Mouse (Mus musculus): ENCODE measurements around the gene Defb3. TPM values are rescaled to one million over a fixed set of nuclear protein-coding genes. Genes with fewer than 3 reads are reported as not detected.
"Not testable (repeated sequence)": the region's sequence is repeated elsewhere in the genome, so short reads cannot be mapped to it uniquely, and the experiment has no call there.

Gene Defb3
- polyA plus RNA-seq (2014; fragmentation: Nextera tagmentation; extraction: Ambion mirVana), result not detected in 2 replicates

DNA sequence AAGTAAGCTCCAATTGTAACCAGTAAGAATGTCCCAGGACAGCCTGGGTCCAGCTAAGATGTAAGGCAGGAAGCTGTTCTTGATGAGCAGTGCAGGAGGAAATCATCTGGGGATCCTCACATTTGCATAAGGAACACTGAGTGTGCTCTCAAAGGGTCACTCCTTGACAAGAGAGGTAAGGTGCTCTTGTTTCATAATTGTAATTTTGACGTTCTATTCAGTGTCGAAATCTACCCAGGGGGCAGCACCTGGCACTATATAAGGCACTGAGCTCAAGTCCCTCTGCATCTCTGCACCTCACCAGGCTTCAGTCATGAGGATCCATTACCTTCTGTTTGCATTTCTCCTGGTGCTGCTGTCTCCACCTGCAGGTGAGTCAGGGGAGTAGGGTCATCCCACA, at the start of gene Defb3:
Gene Defb3, plus strand, starts transcription at position 301 of the 400 bp plus-strand sequence.
- not testable (repeated sequence) for H3K27ac ChIP-seq (ENCODE audit: low read depth, low read length); H3K4me2 ChIP-seq (ENCODE audit: low read depth); H3K36me3 ChIP-seq (ENCODE audit: control insufficient read depth, insufficient read depth, low read length); H3K9ac ChIP-seq (ENCODE audit: low read length); H3K4me3 ChIP-seq (ENCODE audit: low read depth, low read length); H3K9me3 ChIP-seq (ENCODE audit: control insufficient read depth, low read length); DNase-seq (ENCODE audit: low spot score); ATAC-seq (ENCODE audit: insufficient read depth, low FRiP score, low TSS enrichment); H3K27me3 ChIP-seq (ENCODE audit: control insufficient read depth, insufficient read depth, low read length); H3K4me1 ChIP-seq (ENCODE audit: control insufficient read depth, insufficient read depth, low read length)
- 60% methylated on average over 2 of the region's 2 CpGs for WGBS

DNA sequence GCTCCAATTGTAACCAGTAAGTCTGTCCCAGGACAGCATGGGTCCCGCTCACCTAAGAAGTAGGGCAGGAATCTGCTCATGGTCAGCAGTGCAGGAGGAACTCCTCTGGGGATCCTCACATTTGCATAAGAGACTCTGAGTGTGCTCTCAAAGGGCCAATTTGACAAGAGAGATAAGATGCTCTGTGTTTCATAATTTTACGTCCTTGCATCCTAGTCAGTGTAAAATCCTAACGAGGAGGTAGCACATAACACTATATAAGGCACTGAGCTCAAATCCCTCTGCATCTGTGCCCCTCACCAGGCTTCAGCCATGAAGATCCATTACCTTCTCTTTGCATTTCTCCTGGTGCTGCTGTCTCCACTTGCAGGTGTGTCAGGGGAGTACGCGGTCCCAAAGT, 45.9 kb upstream of the Defb3 start, which contains the start of gene Defb5:
Gene Defb5, plus strand, starts transcription at position 301 of the 400 bp plus-strand sequence.
- no peaks in the 10 kb centered on the region for H3K4me1 ChIP-seq (ENCODE audit: control insufficient read depth, insufficient read depth, low read length)
- H3K9ac ChIP-seq (ENCODE audit: low read length), result no peak within 1 kb of the TSS
- H3K36me3 ChIP-seq (ENCODE audit: control insufficient read depth, insufficient read depth, low read length), result no peaks in the 10 kb centered on the region
- H3K27ac ChIP-seq (ENCODE audit: low read depth, low read length), result no peak within 1 kb of the TSS
- 86% methylated on average over 5 of the region's 5 CpGs for WGBS
- no peak within 1 kb of the TSS for H3K4me2 ChIP-seq (ENCODE audit: low read depth)
- 0 out of 2 replicates have a peak, but pooled peaks cover 1% of the 10 kb centered on the region for H3K9me3 ChIP-seq (ENCODE audit: control insufficient read depth, low read length)
- no peaks in the 10 kb centered on the region for H3K27me3 ChIP-seq (ENCODE audit: control insufficient read depth, insufficient read depth, low read length)
- no peak within 1 kb of the TSS for H3K4me3 ChIP-seq (ENCODE audit: low read depth, low read length)
- ATAC-seq (ENCODE audit: insufficient read depth, low FRiP score, low TSS enrichment) (no peak), DNase-seq (ENCODE audit: low spot score) (no peak)

DNA sequence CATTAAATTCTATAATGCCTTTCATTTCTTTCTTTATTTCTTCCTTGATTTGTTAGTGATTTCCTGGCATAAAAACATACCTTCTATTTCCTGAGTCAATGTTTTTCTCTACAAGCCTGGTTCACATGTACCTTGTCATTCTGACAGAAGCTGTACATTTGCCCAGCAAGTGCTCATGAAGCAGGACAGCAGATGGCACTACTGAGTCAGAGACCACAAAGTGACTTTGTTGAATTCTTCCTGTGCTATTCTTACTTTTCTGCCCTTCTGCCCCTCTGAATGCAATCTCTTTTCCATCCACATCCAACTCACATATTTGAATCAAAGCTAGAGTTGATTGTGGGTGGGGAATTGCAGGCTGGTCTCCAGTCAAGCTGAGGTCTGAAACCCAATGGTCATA, 35.0 kb upstream of the Defb3 start:
- no peaks in the 10 kb centered on the region for H3K27me3 ChIP-seq (ENCODE audit: control insufficient read depth, insufficient read depth, low read length)
- H3K36me3 ChIP-seq (ENCODE audit: control insufficient read depth, insufficient read depth, low read length), result no peaks in the 10 kb centered on the region
- peaks cover 3% of the 10 kb centered on the region; the same call in 1 of the 2 replicates for H3K9me3 ChIP-seq (ENCODE audit: control insufficient read depth, low read length)
- H3K4me2 ChIP-seq (ENCODE audit: low read depth), result no peak overlapping the region
- ATAC-seq (ENCODE audit: insufficient read depth, low FRiP score, low TSS enrichment), result no peak
- no peak overlapping the region for H3K4me3 ChIP-seq (ENCODE audit: low read depth, low read length)
- no peak overlapping the region for H3K27ac ChIP-seq (ENCODE audit: low read depth, low read length)
- H3K4me1 ChIP-seq (ENCODE audit: control insufficient read depth, insufficient read depth, low read length), result no peaks in the 10 kb centered on the region
- no peak overlapping the region for H3K9ac ChIP-seq (ENCODE audit: low read length)
- DNase-seq (ENCODE audit: low spot score), result no peak

DNA sequence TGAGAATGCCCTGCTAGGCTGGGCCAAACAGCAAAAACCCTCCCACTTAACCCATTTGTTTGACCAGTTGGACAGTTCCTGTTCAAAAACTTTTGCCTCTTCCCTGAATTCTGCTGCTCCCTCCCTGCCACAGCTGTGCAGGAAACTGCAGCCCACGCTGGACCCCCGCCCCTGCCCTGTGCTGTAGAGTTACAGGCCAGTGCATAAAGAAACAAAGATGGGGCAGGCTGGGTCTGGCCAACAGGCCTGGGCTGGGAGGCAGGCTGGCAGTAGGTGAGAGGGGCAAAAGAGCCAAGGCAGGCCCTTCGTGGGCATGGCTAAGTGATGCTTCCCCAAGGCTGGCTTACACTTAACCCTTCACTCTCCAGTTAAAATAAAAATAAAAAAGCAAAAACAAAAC, 33.5 kb upstream of the Defb3 start:
- H3K27me3 ChIP-seq (ENCODE audit: control insufficient read depth, insufficient read depth, low read length), result no peaks in the 10 kb centered on the region
- H3K9me3 ChIP-seq (ENCODE audit: control insufficient read depth, low read length), result no peaks in the 10 kb centered on the region
- H3K27ac ChIP-seq (ENCODE audit: low read depth, low read length), result no peak overlapping the region
- no peak overlapping the region for H3K9ac ChIP-seq (ENCODE audit: low read length)
- WGBS, result 58% methylated on average over 3 of the region's 3 CpGs
- no peak overlapping the region for H3K4me3 ChIP-seq (ENCODE audit: low read depth, low read length)
- H3K36me3 ChIP-seq (ENCODE audit: control insufficient read depth, insufficient read depth, low read length), result no peaks in the 10 kb centered on the region
- ATAC-seq (ENCODE audit: insufficient read depth, low FRiP score, low TSS enrichment) (no peak), DNase-seq (ENCODE audit: low spot score) (no peak)
- H3K4me1 ChIP-seq (ENCODE audit: control insufficient read depth, insufficient read depth, low read length), result no peaks in the 10 kb centered on the region
- no peak overlapping the region for H3K4me2 ChIP-seq (ENCODE audit: low read depth)

DNA sequence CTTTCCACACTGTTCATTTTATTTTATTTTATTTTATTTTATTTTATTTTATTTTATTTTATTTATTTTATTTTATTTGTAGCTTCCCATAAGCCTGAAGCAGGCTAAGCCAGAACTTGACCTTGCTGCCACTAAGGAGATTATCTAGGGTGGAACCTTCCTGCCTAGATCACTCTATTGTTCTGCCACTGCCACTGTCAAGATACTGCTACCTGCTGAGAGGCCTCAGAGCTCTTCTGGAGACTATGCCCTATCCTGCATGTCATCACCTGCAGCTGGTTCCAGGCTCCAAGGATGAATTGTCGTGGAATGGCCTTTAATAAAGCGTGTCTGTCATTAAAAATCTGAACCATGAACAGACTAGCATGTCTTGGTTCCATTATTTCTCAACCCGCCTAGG, 5.2 kb downstream of the Defb3 start:
- not testable (repeated sequence) for H3K4me1 ChIP-seq (ENCODE audit: control insufficient read depth, insufficient read depth, low read length); DNase-seq (ENCODE audit: low spot score); H3K27me3 ChIP-seq (ENCODE audit: control insufficient read depth, insufficient read depth, low read length); H3K36me3 ChIP-seq (ENCODE audit: control insufficient read depth, insufficient read depth, low read length); H3K4me3 ChIP-seq (ENCODE audit: low read depth, low read length); H3K9ac ChIP-seq (ENCODE audit: low read length); ATAC-seq (ENCODE audit: insufficient read depth, low FRiP score, low TSS enrichment); H3K9me3 ChIP-seq (ENCODE audit: control insufficient read depth, low read length); H3K27ac ChIP-seq (ENCODE audit: low read depth, low read length); H3K4me2 ChIP-seq (ENCODE audit: low read depth)
- 67% methylated on average over 3 of the region's 3 CpGs for WGBS

DNA sequence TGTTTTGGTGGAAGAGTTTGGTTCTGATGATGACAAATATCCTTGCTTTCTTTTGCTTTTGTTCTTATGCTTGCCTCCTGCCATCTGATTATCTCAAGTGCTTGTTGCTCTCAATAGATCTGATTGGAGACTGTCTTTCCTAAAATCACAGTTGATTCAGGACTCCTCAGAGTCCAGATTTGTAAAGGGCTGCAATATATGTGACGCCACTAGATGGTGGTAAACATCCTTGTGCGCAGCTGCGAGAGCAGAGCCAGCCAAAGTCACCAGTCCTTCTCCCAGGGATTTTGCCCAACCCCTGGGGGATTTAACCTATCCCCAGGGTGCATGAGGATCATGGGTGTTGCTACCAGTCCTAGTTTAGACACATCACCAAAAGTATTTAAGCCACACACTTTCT, 38.7 kb downstream of the Defb3 start:
- Histone ChIP-seq H3K9me3 (ENCODE audit: control insufficient read depth, low read length) (no peaks in the 10 kb centered on the region), H3K4me1 (ENCODE audit: control insufficient read depth, insufficient read depth, low read length) (no peaks in the 10 kb centered on the region), H3K9ac (ENCODE audit: low read length) (no peak overlapping the region), H3K4me3 (ENCODE audit: low read depth, low read length) (no peak overlapping the region), H3K36me3 (ENCODE audit: control insufficient read depth, insufficient read depth, low read length) (no peaks in the 10 kb centered on the region), H3K27ac (ENCODE audit: low read depth, low read length) (no peak overlapping the region), H3K4me2 (ENCODE audit: low read depth) (no peak overlapping the region), H3K27me3 (ENCODE audit: control insufficient read depth, insufficient read depth, low read length) (no peaks in the 10 kb centered on the region)
- ATAC-seq (ENCODE audit: insufficient read depth, low FRiP score, low TSS enrichment), result no peak
- 10% methylated on average over 3 of the region's 3 CpGs for WGBS
- DNase-seq (ENCODE audit: low spot score), result no peak

Other genes starting within 250 kb of the Defb3 start
- not detected in 2 replicates for gene Defb39, start 228.6 kb upstream of the Defb3 start, polyA plus RNA-seq (2014; fragmentation: Nextera tagmentation; extraction: Ambion mirVana)
- gene Defb12, start 178.5 kb upstream of the Defb3 start, polyA plus RNA-seq (2014; fragmentation: Nextera tagmentation; extraction: Ambion mirVana), result not detected in 2 replicates
- not detected in 2 replicates for gene Defb34, start 169.6 kb upstream of the Defb3 start, polyA plus RNA-seq (2014; fragmentation: Nextera tagmentation; extraction: Ambion mirVana)
- not detected in 2 replicates for gene Gm45826, start 152.6 kb upstream of the Defb3 start, polyA plus RNA-seq (2014; fragmentation: Nextera tagmentation; extraction: Ambion mirVana)
- not detected in 2 replicates for gene Defb14, start 99.0 kb upstream of the Defb3 start, polyA plus RNA-seq (2014; fragmentation: Nextera tagmentation; extraction: Ambion mirVana)
- gene Defb4, start 94.7 kb upstream of the Defb3 start, polyA plus RNA-seq (2014; fragmentation: Nextera tagmentation; extraction: Ambion mirVana), result not detected in 2 replicates
- not detected in 2 replicates for gene Defb6, start 67.9 kb upstream of the Defb3 start, polyA plus RNA-seq (2014; fragmentation: Nextera tagmentation; extraction: Ambion mirVana)
- gene Defb46, start 53.4 kb upstream of the Defb3 start, polyA plus RNA-seq (2014; fragmentation: Nextera tagmentation; extraction: Ambion mirVana), result not detected in 2 replicates
- gene Defb5, start 45.8 kb upstream of the Defb3 start, polyA plus RNA-seq (2014; fragmentation: Nextera tagmentation; extraction: Ambion mirVana), result not detected in 2 replicates
- gene Defb8, start 154.2 kb downstream of the Defb3 start, polyA plus RNA-seq (2014; fragmentation: Nextera tagmentation; extraction: Ambion mirVana), result not detected in 2 replicates
- gene Defb7, start 201.7 kb downstream of the Defb3 start, polyA plus RNA-seq (2014; fragmentation: Nextera tagmentation; extraction: Ambion mirVana), result not detected in 2 replicates